Mouse (Mus musculus): ENCODE results near the gene Zfp652. TPM values are rescaled to one million over a fixed set of nuclear protein-coding genes. Genes with fewer than 3 reads are reported as not detected.

Gene Zfp652
- polyA plus RNA-seq, 1 experiment from 2014 or later = 11.7 TPM

GRCm38 (mm10) chr11:95704032-95704969 is 8.2 kb upstream of the Zfp652 start:
- no peak overlapping the region for H3K4me2 ChIP-seq (replicated peaks; ENCODE audit: low read depth, low read length)
- no peak overlapping the region for H3K9ac ChIP-seq (replicated peaks; ENCODE audit: low read depth, low read length)
- H3K27me3 ChIP-seq (ENCODE audit: control insufficient read depth, insufficient read depth, low read length) = no peaks in the 10 kb centered on the region
- no peak overlapping the region for H3K4me3 ChIP-seq (ENCODE audit: low read depth, low read length)
- H3K27ac ChIP-seq (ENCODE audit: low read length) = no peak overlapping the region
- ATAC-seq (ENCODE audit: insufficient number of reproducible peaks, insufficient read depth, low FRiP score, low read depth) = no peak
- H3K9me3 ChIP-seq (ENCODE audit: control insufficient read depth, low read depth, low read length) = no peaks in the 10 kb centered on the region
- 86% methylated on average over 12 of the region's 12 CpGs for WGBS
- no peaks in the 10 kb centered on the region for H3K36me3 ChIP-seq (ENCODE audit: control insufficient read depth, insufficient read depth, low read length)
- no peaks in the 10 kb centered on the region for H3K4me1 ChIP-seq (ENCODE audit: control insufficient read depth, insufficient read depth, low read length)

- Histone ChIP-seq H3K9ac (replicated peaks; ENCODE audit: low read depth, low read length) (no peak overlapping the region), H3K27me3 (ENCODE audit: control insufficient read depth, insufficient read depth, low read length) (no peaks in the 10 kb centered on the region), H3K4me2 (replicated peaks; ENCODE audit: low read depth, low read length) (no peak overlapping the region), H3K4me3 (ENCODE audit: low read depth, low read length) (no peak overlapping the region), H3K4me1 (ENCODE audit: control insufficient read depth, insufficient read depth, low read length) (no peaks in the 10 kb centered on the region), H3K27ac (ENCODE audit: low read length) (no peak overlapping the region), H3K9me3 (ENCODE audit: control insufficient read depth, low read depth, low read length) (no peaks in the 10 kb centered on the region), H3K36me3 (ENCODE audit: control insufficient read depth, insufficient read depth, low read length) (no peaks in the 10 kb centered on the region)
- no peak for ATAC-seq (ENCODE audit: insufficient number of reproducible peaks, insufficient read depth, low FRiP score, low read depth)
- WGBS = 74% methylated on average over 4 of the region's 4 CpGs
Observed at GRCm38 (mm10) chr11:95704970-95705330, 7.5 kb upstream of the Zfp652 start.

GRCm38 (mm10) chr11:95709534-95710040 is 2.9 kb upstream of the Zfp652 start:
- Histone ChIP-seq H3K27ac (ENCODE audit: low read length) (no peak overlapping the region), H3K9me3 (ENCODE audit: control insufficient read depth, low read depth, low read length) (no peaks in the 10 kb centered on the region), H3K4me1 (ENCODE audit: control insufficient read depth, insufficient read depth, low read length) (peaks cover 7% of the 10 kb centered on the region), H3K36me3 (ENCODE audit: control insufficient read depth, insufficient read depth, low read length) (no peaks in the 10 kb centered on the region), H3K9ac (replicated peaks; ENCODE audit: low read depth, low read length) (no peak overlapping the region), H3K4me2 (replicated peaks; ENCODE audit: low read depth, low read length) (no peak overlapping the region), H3K27me3 (ENCODE audit: control insufficient read depth, insufficient read depth, low read length) (no peaks in the 10 kb centered on the region), H3K4me3 (ENCODE audit: low read depth, low read length) (no peak overlapping the region)
- ATAC-seq (ENCODE audit: insufficient number of reproducible peaks, insufficient read depth, low FRiP score, low read depth) = no peak
- 94% methylated on average over 6 of the region's 6 CpGs for WGBS

GRCm38 (mm10) chr11:95710478-95710877 is 2.0 kb upstream of the Zfp652 start:
- no peaks in the 10 kb centered on the region for H3K27me3 ChIP-seq (ENCODE audit: control insufficient read depth, insufficient read depth, low read length)
- no peak for ATAC-seq (ENCODE audit: insufficient number of reproducible peaks, insufficient read depth, low FRiP score, low read depth)
- no peaks in the 10 kb centered on the region for H3K9me3 ChIP-seq (ENCODE audit: control insufficient read depth, low read depth, low read length)
- no peak overlapping the region for H3K27ac ChIP-seq (ENCODE audit: low read length)
- H3K9ac ChIP-seq (replicated peaks; ENCODE audit: low read depth, low read length) = no peak overlapping the region
- H3K4me3 ChIP-seq (ENCODE audit: low read depth, low read length) = no peak overlapping the region
- WGBS = 77% methylated on average over 7 of the region's 7 CpGs
- H3K36me3 ChIP-seq (ENCODE audit: control insufficient read depth, insufficient read depth, low read length) = no peaks in the 10 kb centered on the region
- H3K4me2 ChIP-seq (replicated peaks; ENCODE audit: low read depth, low read length) = no peak overlapping the region
- peaks cover 11% of the 10 kb centered on the region for H3K4me1 ChIP-seq (ENCODE audit: control insufficient read depth, insufficient read depth, low read length)

- Histone ChIP-seq H3K9ac (replicated peaks; ENCODE audit: low read depth, low read length) (peak overlapping the region; percentile 96; the same call in 1 of the 2 replicates), H3K9me3 (ENCODE audit: control insufficient read depth, low read depth, low read length) (no peaks in the 10 kb centered on the region), H3K4me1 (ENCODE audit: control insufficient read depth, insufficient read depth, low read length) (peaks cover 18% of the 10 kb centered on the region), H3K27ac (ENCODE audit: low read length) (peak overlapping the region; percentile 96), H3K27me3 (ENCODE audit: control insufficient read depth, insufficient read depth, low read length) (no peaks in the 10 kb centered on the region), H3K4me3 (ENCODE audit: low read depth, low read length) (peak overlapping the region; percentile 99), H3K4me2 (replicated peaks; ENCODE audit: low read depth, low read length) (peak overlapping the region; percentile 94), H3K36me3 (ENCODE audit: control insufficient read depth, insufficient read depth, low read length) (no peaks in the 10 kb centered on the region)
- WGBS = 24% methylated on average over 12 of the region's 12 CpGs
- ATAC-seq (ENCODE audit: insufficient number of reproducible peaks, insufficient read depth, low FRiP score, low read depth) = peak; percentile 20; the same call in 1 of the 2 replicates
Observed at GRCm38 (mm10) chr11:95712085-95712562, 349 bp upstream of the Zfp652 start.

GRCm38 (mm10) chr11:95713225-95713810 is 845 bp downstream of the Zfp652 start:
- H3K27ac ChIP-seq (ENCODE audit: low read length) = peak overlapping the region; percentile 96
- peak; percentile 70; the same call in 1 of the 2 replicates for ATAC-seq (ENCODE audit: insufficient number of reproducible peaks, insufficient read depth, low FRiP score, low read depth)
- no peaks in the 10 kb centered on the region for H3K36me3 ChIP-seq (ENCODE audit: control insufficient read depth, insufficient read depth, low read length)
- H3K9me3 ChIP-seq (ENCODE audit: control insufficient read depth, low read depth, low read length) = no peaks in the 10 kb centered on the region
- peak overlapping the region; percentile 99 for H3K4me3 ChIP-seq (ENCODE audit: low read depth, low read length)
- H3K4me1 ChIP-seq (ENCODE audit: control insufficient read depth, insufficient read depth, low read length) = peaks cover 18% of the 10 kb centered on the region
- peak overlapping the region; percentile 96 for H3K9ac ChIP-seq (replicated peaks; ENCODE audit: low read depth, low read length)
- H3K4me2 ChIP-seq (replicated peaks; ENCODE audit: low read depth, low read length) = peak overlapping the region; percentile 94
- no peaks in the 10 kb centered on the region for H3K27me3 ChIP-seq (ENCODE audit: control insufficient read depth, insufficient read depth, low read length)
- WGBS = under 1% methylated on average over 44 of the region's 49 CpGs

GRCm38 (mm10) chr11:95713811-95714241 is 1.4 kb downstream of the Zfp652 start:
- under 1% methylated on average over 13 of the region's 13 CpGs for WGBS
- Histone ChIP-seq H3K9me3 (ENCODE audit: control insufficient read depth, low read depth, low read length) (no peaks in the 10 kb centered on the region), H3K4me1 (ENCODE audit: control insufficient read depth, insufficient read depth, low read length) (peaks cover 18% of the 10 kb centered on the region), H3K27me3 (ENCODE audit: control insufficient read depth, insufficient read depth, low read length) (no peaks in the 10 kb centered on the region), H3K27ac (ENCODE audit: low read length) (peak overlapping the region; percentile 96; the same call in 1 of the 2 replicates), H3K36me3 (ENCODE audit: control insufficient read depth, insufficient read depth, low read length) (no peaks in the 10 kb centered on the region), H3K4me2 (replicated peaks; ENCODE audit: low read depth, low read length) (peak overlapping the region; percentile 94), H3K9ac (replicated peaks; ENCODE audit: low read depth, low read length) (peak overlapping the region; percentile 96), H3K4me3 (ENCODE audit: low read depth, low read length) (peak overlapping the region; percentile 99)
- no peak for ATAC-seq (ENCODE audit: insufficient number of reproducible peaks, insufficient read depth, low FRiP score, low read depth)

GRCm38 (mm10) chr11:95714411-95714810 is 1.9 kb downstream of the Zfp652 start:
- Histone ChIP-seq H3K36me3 (ENCODE audit: control insufficient read depth, insufficient read depth, low read length) (no peaks in the 10 kb centered on the region), H3K27ac (ENCODE audit: low read length) (no peak overlapping the region), H3K9ac (replicated peaks; ENCODE audit: low read depth, low read length) (peak overlapping the region; percentile 96; the same call in 1 of the 2 replicates), H3K4me1 (ENCODE audit: control insufficient read depth, insufficient read depth, low read length) (peaks cover 18% of the 10 kb centered on the region), H3K4me2 (replicated peaks; ENCODE audit: low read depth, low read length) (peak overlapping the region; percentile 94), H3K4me3 (ENCODE audit: low read depth, low read length) (peak overlapping the region; percentile 99), H3K27me3 (ENCODE audit: control insufficient read depth, insufficient read depth, low read length) (no peaks in the 10 kb centered on the region), H3K9me3 (ENCODE audit: control insufficient read depth, low read depth, low read length) (no peaks in the 10 kb centered on the region)
- ATAC-seq (ENCODE audit: insufficient number of reproducible peaks, insufficient read depth, low FRiP score, low read depth) = no peak
- WGBS = 35% methylated on average over 7 of the region's 7 CpGs
